Mouse (Mus musculus) limb, embryonic 15.5 days (tissue): ENCODE data around the gene Tnfrsf18. TPM values are rescaled to one million over a fixed set of nuclear protein-coding genes. Genes with fewer than 3 reads are reported as not detected.

Experiments
- ATAC-seq: fragments of 200-750 bp; cut with Nextera tagmentation; 2 replicates; pipeline ENCODE4 v1.8.0; 2017; ENCODE audit warnings: low read depth, moderate TSS enrichment; ENCODE audit not compliant: insufficient number of reproducible peaks, low FRiP score, low TSS enrichment
- H3K27ac ChIP-seq: fragments of 300-500 bp; sonication (generic); 2 replicates; pipeline ENCODE4 v1.5.1; 2015; ENCODE audit warnings: moderate library complexity, mild to moderate bottlenecking, inconsistent platforms
- H3K27me3 ChIP-seq: fragments of 300-500 bp; sonication (generic); 2 replicates; pipeline ENCODE4 v1.6.1; 2015; ENCODE audit warnings: inconsistent platforms
- H3K36me3 ChIP-seq: fragments of 300-500 bp; sonication (generic); 2 replicates; pipeline ENCODE4 v1.6.1; 2015; ENCODE audit warnings: inconsistent platforms
- H3K4me1 ChIP-seq: fragments of 300-500 bp; sonication (generic); 2 replicates; pipeline ENCODE4 v1.6.1; 2015; ENCODE audit warnings: inconsistent platforms
- H3K4me2 ChIP-seq: fragments of 300-500 bp; sonication (generic); 2 replicates; pipeline ENCODE4 v1.6.1; 2015; ENCODE audit warnings: mild to moderate bottlenecking, inconsistent platforms
- H3K4me3 ChIP-seq: fragments of 300-500 bp; sonication (generic); 2 replicates; pipeline ENCODE4 v1.5.1; 2015; ENCODE audit warnings: mild to moderate bottlenecking, inconsistent platforms
- H3K9ac ChIP-seq: fragments of 300-500 bp; sonication (generic); 2 replicates; pipeline ENCODE4 v1.6.1; 2015; ENCODE audit warnings: inconsistent platforms
- H3K9me3 ChIP-seq: fragments of 300-500 bp; sonication (generic); 2 replicates; pipeline ENCODE4 v1.6.1; 2016; ENCODE audit warnings: inconsistent platforms
- WGBS: fragments of 180-500 bp; shearing (Covaris S2); methylation state at CpG from one replicate; pipeline ENCODE4 v1.1.7; 2015; 5-methylcytosine and 5-hydroxymethylcytosine counted together
- polyA plus RNA-seq: library from polyadenylated mRNA; unstranded; fragments of >200 nt; fragmentation: Nextera tagmentation; extraction: Ambion mirVana; gene quantifications from 2 replicates; pipeline ENCODE4 v1.2.1, GENCODE M21; 2015

Tnfrsf18 gene
- polyA plus RNA-seq = 3.6 and 5.4 TPM in 2 replicates

DNA sequence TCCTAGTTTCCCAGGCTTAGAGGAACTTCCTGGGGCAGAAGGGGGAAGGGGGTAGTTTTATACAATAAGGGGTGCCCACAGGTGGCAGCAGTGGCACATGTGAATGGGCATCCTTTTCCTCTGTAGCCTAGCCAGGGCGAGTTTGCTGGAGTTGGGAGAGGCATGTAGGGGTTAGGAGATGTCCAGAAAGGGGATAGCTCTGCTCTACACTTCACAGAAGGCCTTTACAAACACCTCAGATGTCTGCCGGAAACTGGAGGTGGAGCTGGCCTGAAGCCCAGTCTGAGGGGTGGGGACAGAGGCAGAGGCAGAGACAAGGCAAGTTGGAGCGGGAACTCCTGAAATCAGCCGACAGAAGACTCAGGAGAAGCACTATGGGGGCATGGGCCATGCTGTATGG lies at the start of gene Tnfrsf18:
Tnfrsf18 (plus strand) TSS at position 152 of the 400 bp plus-strand sequence.
- Histone ChIP-seq H3K4me3 (no peak within 1 kb of the TSS), H3K9ac (no peak within 1 kb of the TSS; the same call in 1 of the 2 replicates), H3K4me1 (peaks cover 25% of the 10 kb centered on the region), H3K36me3 (peaks cover 44% of the 10 kb centered on the region), H3K9me3 (no peaks in the 10 kb centered on the region), H3K27me3 (no peaks in the 10 kb centered on the region), H3K27ac (peak within 1 kb of the TSS; percentile 61), H3K4me2 (no peak within 1 kb of the TSS)
- ATAC-seq = no peak
- WGBS = 45% methylated on average over 4 of the region's 4 CpGs

DNA sequence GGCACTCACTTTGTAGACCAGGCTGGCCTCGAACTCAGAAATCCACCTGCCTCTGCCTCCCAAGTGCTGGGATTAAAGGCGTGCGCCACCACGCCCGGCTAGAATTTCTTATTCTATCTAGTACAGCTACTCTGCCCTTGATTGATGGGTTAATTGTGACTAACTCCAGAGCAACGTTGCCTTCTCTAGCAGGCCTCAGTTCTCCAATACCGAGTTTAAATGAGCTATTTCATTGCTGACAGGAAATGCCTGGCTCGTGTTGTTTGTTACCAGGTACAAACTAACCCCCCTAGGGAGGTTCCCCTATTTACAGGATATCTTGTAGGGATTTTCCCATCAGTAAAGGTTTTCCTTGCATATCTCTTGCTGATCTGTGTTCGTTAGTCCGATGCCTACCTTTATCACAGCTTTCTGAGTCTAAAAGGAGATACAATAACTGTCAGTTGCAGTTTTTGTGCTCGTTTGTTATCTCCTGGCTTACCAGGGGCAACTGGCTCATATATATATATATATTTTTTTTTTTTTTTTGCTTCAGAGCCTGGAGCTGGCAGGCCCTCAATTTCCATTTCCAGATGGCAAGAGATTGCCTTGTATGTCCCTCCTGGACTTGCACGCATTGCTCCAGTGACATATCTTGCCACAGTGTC lies 44.4 kb upstream of the Tnfrsf18 start:
- no peak overlapping the region for H3K27ac ChIP-seq
- no peak for ATAC-seq
- 70% methylated on average over 12 of the region's 12 CpGs for whole genome bisulfite sequencing
- H3K4me1 ChIP-seq = no peaks in the 10 kb centered on the region
- H3K4me3 ChIP-seq = no peak overlapping the region
- no peaks in the 10 kb centered on the region for H3K9me3 ChIP-seq
- no peaks in the 10 kb centered on the region for H3K27me3 ChIP-seq
- H3K4me2 ChIP-seq = no peak overlapping the region
- no peak overlapping the region for H3K9ac ChIP-seq
- no peaks in the 10 kb centered on the region for H3K36me3 ChIP-seq

DNA sequence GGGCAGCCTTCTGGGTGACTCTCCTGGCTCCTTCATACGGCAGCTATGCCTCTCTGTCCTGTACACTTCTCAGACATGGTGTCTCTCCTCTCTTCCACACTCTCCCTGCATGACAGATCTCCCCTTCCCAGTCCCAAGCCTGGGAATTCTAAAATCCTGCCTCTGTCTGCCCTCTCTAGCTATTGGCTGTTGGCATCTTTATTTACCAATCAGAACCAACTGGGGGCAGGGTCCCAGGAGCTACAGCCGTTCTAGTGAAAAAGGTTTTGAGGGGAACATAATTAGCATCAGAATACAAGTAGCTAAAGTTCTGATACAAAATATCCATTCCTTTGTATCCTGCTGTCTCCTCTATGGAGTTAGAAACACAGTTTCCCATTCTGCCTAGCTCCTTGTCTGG lies 42.2 kb upstream of the Tnfrsf18 start:
- Histone ChIP-seq H3K4me2 (no peak overlapping the region), H3K9ac (no peak overlapping the region), H3K27ac (no peak overlapping the region), H3K4me1 (no peaks in the 10 kb centered on the region), H3K9me3 (no peaks in the 10 kb centered on the region), H3K4me3 (no peak overlapping the region), H3K36me3 (no peaks in the 10 kb centered on the region), H3K27me3 (no peaks in the 10 kb centered on the region)
- ATAC-seq = no peak
- 18% methylated on average over 2 of the region's 2 CpGs for WGBS

DNA sequence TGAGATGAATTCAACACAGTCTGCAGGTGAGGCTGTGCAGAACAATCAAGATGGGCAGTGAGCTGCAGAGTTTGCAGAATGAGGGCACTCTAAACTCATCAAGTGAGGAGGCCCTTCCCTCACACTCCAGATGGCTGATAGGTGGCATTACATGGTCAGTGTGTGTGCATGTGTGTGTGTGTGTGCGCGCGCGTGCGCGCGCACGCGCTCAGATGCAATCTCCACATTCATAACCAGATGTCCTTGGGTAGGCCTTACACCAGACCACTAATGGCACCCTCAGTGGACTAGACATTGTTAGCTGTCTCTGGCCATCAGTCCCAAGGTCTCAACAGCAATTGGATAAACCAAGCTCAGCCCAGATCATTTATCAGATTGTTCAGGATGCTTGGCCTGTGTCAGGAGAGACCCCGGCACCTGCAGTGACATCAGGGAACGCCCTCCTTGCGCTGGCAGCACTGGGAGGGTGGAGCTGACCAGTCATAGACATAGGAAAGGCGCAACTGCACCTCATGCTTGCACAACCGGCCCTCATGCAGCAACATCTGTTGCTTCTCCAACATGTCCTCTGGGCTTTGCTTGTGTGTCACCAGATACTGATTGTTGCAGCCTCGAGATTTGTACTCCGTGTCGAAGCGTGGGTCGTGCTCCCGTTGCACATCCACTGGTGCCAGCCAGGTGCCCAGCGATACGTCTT lies 34.6 kb upstream of the Tnfrsf18 start:
- Histone ChIP-seq H3K27me3 (no peaks in the 10 kb centered on the region), H3K9me3 (no peaks in the 10 kb centered on the region), H3K4me2 (peak overlapping the region; percentile 96), H3K9ac (peak overlapping the region; percentile 74), H3K4me3 (peak overlapping the region; percentile 71), H3K27ac (peak overlapping the region; percentile 97), H3K4me1 (peaks cover 26% of the 10 kb centered on the region), H3K36me3 (peaks cover 8% of the 10 kb centered on the region)
- WGBS = 88% methylated on average over 22 of the region's 22 CpGs
- ATAC-seq = no peak

DNA sequence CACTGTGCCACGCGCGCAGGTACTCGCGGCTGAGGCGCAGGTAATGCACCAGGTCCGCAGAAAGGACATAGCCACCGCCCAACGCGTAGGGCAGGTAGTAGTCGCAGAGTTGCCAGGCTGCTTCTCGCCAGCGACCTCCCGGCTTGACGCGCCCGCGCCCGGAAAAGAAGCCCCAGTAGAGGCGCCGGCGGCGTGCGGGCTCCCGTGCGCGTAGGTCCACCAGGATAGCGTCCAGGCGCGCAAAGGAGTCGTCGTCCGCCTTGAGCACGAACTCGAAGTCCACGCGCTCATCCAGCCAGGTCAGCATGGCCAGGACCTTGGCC lies 34.1 kb upstream of the Tnfrsf18 start:
- peak overlapping the region; percentile 97 for H3K27ac ChIP-seq
- 25% methylated on average over 37 of the region's 37 CpGs for WGBS
- H3K9me3 ChIP-seq = no peaks in the 10 kb centered on the region
- peak overlapping the region; percentile 74 for H3K9ac ChIP-seq
- H3K27me3 ChIP-seq = no peaks in the 10 kb centered on the region
- 0 out of 2 replicates have a peak, but pooled peaks have one; percentile 6 for ATAC-seq
- peak overlapping the region; percentile 71 for H3K4me3 ChIP-seq
- H3K36me3 ChIP-seq = peaks cover 13% of the 10 kb centered on the region
- peak overlapping the region; percentile 96 for H3K4me2 ChIP-seq
- peaks cover 26% of the 10 kb centered on the region for H3K4me1 ChIP-seq

DNA sequence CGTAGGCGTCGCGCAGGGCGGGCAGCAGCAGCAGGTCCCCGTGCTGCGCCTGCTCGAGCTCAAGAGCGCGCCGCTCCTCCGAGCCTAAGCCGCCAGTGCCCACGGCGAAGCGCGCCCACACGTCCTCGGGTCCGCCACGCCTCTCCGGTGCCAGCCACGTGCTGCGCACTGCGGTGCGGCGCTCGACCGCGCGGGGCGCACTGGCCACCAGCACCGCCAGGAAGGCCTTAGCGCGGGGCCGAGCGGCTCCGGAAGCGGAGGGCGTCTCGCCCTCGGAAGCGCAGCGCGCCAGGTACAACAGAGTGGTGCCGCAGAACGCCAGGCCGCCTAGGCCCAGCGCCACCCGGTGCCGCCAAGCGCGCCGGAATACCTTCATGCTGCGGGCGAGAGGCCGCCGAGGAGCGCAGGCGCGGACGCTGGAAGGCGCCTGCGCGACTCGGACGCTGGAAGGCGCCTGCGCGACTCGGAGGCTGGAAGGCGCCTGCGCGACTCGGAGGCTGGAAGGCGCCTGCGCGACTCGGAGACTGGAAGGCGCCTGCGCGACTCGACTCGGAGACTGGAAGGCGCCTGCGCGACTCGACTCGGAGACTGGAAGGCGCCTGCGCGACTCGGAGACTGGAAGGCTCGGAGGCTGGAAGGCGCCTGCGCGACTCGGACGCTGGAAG lies 33.6 kb upstream of the Tnfrsf18 start, which contains the start of the genes B3galt6 and Sdf4:
B3galt6 (minus strand) TSS at position 409 of the 665 bp plus-strand sequence.
Sdf4 (plus strand) TSS at position 632 of the 665 bp plus-strand sequence.
- Histone ChIP-seq H3K4me2 (peak within 1 kb of the TSS; percentile 96), H3K27me3 (no peaks in the 10 kb centered on the region), H3K4me1 (peaks cover 26% of the 10 kb centered on the region), H3K9ac (peak within 1 kb of the TSS; percentile 74), H3K4me3 (peak within 1 kb of the TSS; percentile 71), H3K9me3 (no peaks in the 10 kb centered on the region), H3K27ac (peak within 1 kb of the TSS; percentile 98), H3K36me3 (peaks cover 18% of the 10 kb centered on the region)
- WGBS = under 1% methylated on average over 97 of the region's 99 CpGs
- peak; percentile 78 for ATAC-seq

DNA sequence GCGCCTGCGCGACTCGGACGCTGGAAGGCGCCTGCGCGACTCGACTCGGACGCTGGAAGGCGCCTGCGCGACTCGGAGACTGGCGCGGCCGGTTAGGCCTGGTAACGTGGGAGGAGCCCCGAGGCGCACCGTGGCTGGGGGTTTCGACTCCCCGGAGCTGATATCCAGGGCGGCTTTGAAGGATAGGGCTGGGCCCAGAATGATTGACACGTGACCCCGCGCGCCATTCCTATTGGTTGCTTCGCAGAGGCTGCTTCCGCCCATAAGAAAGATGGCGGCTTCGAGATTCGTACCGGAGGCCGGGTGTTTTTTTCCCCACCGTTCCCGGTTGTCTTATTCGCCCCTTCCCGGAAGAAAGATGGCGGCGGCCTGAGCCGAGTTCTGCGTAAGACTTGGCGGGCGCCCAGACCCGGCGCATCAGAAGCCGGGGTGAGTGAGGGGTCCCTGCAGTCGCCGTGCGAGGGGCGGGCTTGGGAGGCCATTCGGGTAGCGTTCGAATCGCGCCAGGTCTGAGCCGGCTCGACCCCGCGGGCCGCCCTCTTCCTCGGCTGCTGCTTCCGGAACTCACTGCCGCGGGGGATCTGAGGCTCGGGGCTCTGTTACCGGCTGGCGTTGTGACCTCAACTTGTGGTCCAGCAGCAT lies 32.9 kb upstream of the Tnfrsf18 start:
- peaks cover 26% of the 10 kb centered on the region for H3K4me1 ChIP-seq
- peak overlapping the region; percentile 59 for H3K9ac ChIP-seq
- peak overlapping the region; percentile 98 for H3K27ac ChIP-seq
- peak overlapping the region; percentile 71 for H3K4me3 ChIP-seq
- H3K27me3 ChIP-seq = no peaks in the 10 kb centered on the region
- peaks cover 24% of the 10 kb centered on the region for H3K36me3 ChIP-seq
- peak; percentile 84 for ATAC-seq
- H3K9me3 ChIP-seq = no peaks in the 10 kb centered on the region
- under 1% methylated on average over 70 of the region's 70 CpGs for WGBS
- peak overlapping the region; percentile 61 for H3K4me2 ChIP-seq

DNA sequence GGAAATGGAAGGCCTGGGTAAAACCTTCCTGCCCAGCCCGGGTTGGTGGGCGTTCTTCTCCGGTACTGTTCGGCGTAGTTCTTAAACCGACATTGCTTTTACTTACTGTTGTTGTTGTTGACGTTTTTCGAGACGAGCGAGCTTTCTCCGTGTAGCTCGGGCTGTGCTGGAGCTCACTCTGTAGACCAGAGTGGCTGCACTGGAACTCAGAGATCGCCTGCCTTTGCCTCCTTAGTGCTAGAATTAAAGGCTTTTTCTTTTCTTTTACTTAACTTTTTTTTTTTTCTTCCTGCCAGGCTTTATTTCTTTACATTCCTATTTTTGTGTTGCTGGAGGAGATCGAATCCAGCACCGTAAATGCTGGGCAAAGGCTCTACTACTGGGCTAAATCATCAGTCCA lies 32.4 kb upstream of the Tnfrsf18 start:
- no peak for ATAC-seq
- WGBS = 2% methylated on average over 15 of the region's 15 CpGs
- H3K27me3 ChIP-seq = no peaks in the 10 kb centered on the region

DNA sequence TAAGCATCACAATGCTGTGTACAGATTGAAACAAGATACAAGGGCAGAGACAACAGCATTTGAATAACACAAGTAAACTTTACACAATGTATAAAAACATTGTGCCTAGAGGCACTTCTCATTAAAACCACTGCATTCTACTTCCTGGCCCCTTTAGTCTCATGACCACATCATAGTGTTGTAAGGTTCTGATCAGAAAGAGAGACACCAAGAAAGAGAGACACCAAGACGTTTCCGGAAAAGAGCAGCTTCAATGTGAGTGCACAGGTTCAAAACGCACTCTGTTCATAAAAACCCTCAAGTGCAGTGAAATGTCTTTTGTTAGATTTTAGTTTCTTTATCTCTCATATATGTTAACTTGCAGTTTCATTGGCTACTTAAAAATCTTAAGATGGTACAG lies 21.9 kb upstream of the Tnfrsf18 start:
- Histone ChIP-seq H3K36me3 (peaks cover 88% of the 10 kb centered on the region), H3K4me1 (no peaks in the 10 kb centered on the region), H3K27ac (no peak overlapping the region), H3K9me3 (no peaks in the 10 kb centered on the region), H3K27me3 (no peaks in the 10 kb centered on the region), H3K4me3 (no peak overlapping the region), H3K4me2 (no peak overlapping the region), H3K9ac (no peak overlapping the region)
- 90% methylated on average over 3 of the region's 3 CpGs for WGBS
- no peak for ATAC-seq

More for the DNA sequence above, 32.4 kb upstream of the Tnfrsf18 start:
- H3K9me3 ChIP-seq = no peaks in the 10 kb centered on the region
- H3K4me3 ChIP-seq = peak overlapping the region; percentile 71
- peak overlapping the region; percentile 98 for H3K27ac ChIP-seq
- peak overlapping the region; percentile 59 for H3K9ac ChIP-seq
- peaks cover 26% of the 10 kb centered on the region for H3K4me1 ChIP-seq
- peaks cover 29% of the 10 kb centered on the region for H3K36me3 ChIP-seq
- peak overlapping the region; percentile 61 for H3K4me2 ChIP-seq

DNA sequence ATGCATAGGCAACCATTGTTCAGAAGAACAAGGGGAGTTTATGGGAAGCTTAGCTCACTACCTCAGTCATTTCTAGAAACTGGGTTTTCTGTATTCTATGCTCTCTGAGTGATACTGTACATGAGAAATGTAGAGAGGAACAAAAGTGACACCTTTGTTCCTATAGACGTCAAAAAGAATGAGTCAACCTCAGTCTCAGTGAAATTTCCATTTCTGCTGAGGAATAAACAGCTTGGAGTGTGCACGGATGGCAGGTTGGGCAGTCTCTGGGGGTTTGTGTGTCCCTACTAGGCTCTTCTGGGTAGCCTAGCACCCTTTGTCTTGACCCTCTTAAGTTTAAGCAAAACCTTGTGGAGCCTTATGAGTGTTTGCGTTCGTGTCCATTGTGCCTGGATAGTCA lies 17.6 kb upstream of the Tnfrsf18 start:
- H3K27ac ChIP-seq = no peak overlapping the region
- no peak overlapping the region for H3K9ac ChIP-seq
- H3K4me3 ChIP-seq = no peak overlapping the region
- H3K4me2 ChIP-seq = no peak overlapping the region
- ATAC-seq = no peak
- no peaks in the 10 kb centered on the region for H3K4me1 ChIP-seq
- H3K36me3 ChIP-seq = peaks cover 87% of the 10 kb centered on the region
- no peaks in the 10 kb centered on the region for H3K27me3 ChIP-seq
- 96% methylated on average over 4 of the region's 4 CpGs for WGBS
- no peaks in the 10 kb centered on the region for H3K9me3 ChIP-seq

DNA sequence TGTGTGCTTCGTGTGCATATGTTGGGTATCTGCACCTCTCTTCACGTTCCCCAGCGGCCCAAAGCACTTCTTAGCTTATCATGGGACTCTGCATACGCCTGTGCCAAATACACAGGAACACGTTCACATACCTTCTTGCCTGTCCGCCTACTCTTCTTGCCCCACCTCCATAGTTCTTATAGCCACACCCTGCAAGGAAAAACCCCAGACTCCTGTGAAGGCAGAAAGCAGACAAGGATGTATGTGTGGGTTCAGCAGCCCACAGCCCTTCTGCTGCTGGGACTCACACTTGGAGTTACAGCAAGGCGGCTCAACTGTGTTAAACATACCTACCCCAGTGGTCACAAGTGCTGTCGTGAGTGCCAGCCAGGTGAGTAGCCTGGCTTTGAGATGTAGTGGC lies 12.3 kb upstream of the Tnfrsf18 start, which contains the start of gene Tnfrsf4:
Tnfrsf4 (plus strand) TSS at position 207 of the 400 bp plus-strand sequence.
- Histone ChIP-seq H3K4me2 (no peak within 1 kb of the TSS), H3K4me1 (no peaks in the 10 kb centered on the region), H3K4me3 (no peak within 1 kb of the TSS), H3K27ac (no peak within 1 kb of the TSS), H3K27me3 (no peaks in the 10 kb centered on the region), H3K9ac (no peak within 1 kb of the TSS), H3K36me3 (peaks cover 59% of the 10 kb centered on the region), H3K9me3 (no peaks in the 10 kb centered on the region)
- ATAC-seq = no peak
- WGBS = 75% methylated on average over 8 of the region's 8 CpGs
